Mouse (Mus musculus) neural tube, postnatal 0 days (tissue): Measurements from ENCODE around the gene Gcsam. TPM values are rescaled to one million over a fixed set of nuclear protein-coding genes. Genes with fewer than 3 reads are reported as not detected.

Experiments used
- polyA plus RNA-seq: library from polyadenylated mRNA; unstranded; fragments of >200 nt; fragmentation: Nextera tagmentation; extraction: Ambion mirVana; gene quantifications from 2 replicates; pipeline ENCODE4 v1.2.1, GENCODE M21; 2015

The Gcsam gene
- not detected in 2 replicates for polyA plus RNA-seq

DNA sequence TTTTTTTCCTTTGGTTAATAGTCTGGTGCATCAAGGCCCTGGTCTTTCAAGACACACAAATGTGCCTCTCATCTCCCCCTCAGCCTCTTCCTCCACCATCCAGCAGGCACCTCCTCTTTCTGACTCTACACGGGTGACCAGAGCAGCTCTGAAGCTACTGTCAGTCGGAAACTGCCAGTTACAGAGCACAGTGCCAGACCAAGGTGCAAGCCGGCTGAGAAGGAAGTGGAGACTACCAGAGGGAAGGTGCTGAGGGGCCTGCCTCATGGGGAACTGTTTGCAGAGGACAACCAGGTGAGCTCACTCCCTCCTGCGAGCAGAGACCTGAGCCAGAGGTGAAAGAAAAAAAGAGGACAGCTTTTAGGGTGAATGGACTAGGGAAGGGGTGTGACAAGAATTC lies at the start of gene Gcsam:
Gene Gcsam (plus strand): TSS at position 114 of the 400 bp plus-strand sequence.

DNA sequence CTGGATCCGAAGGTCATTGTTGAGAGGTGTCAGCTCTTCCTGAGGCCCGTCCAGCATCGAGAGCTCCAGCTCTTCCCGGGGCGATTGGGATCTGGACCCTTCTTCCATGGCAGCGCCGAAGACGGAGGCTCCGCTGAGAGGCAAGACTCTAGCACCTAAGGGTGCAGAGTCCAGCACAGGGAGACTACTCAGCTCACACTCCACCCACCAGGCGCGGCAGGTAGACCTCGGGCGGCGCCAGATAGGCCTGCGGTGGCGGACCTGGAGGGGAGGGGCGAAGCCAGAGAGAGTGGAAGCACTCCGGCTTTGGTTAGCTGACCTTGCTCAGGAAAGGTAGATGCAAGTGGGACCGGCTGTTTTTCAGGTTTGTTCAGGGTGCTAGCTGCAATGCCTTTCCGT lies 43.8 kb downstream of the Gcsam start, which contains the start of gene BC016579:
Gene BC016579 (minus strand): TSS at position 135 of the 399 bp plus-strand sequence.

Other genes starting within 250 kb of the Gcsam start
- gene Cd200, start 201.3 kb upstream of the Gcsam start, polyA plus RNA-seq, result 360 and 367 TPM in 2 replicates
- gene Gm609, start 117.4 kb upstream of the Gcsam start, polyA plus RNA-seq, result not detected in 2 replicates
- gene Gm17783, start 78.3 kb upstream of the Gcsam start, polyA plus RNA-seq, result not detected in 2 replicates
- gene Slc9c1, start 75.1 kb upstream of the Gcsam start, polyA plus RNA-seq, result not detected in 2 replicates
- 0.12 TPM in 1 of 2 replicates, not detected in the other for gene BC016579, start 43.7 kb downstream of the Gcsam start, polyA plus RNA-seq
- 0.57 and 0.70 TPM in 2 replicates for gene Tmprss7, start 83.3 kb downstream of the Gcsam start, polyA plus RNA-seq
- 357 and 402 TPM in 2 replicates for gene Tagln3, start 114.2 kb downstream of the Gcsam start, polyA plus RNA-seq
- 35.7 and 39.1 TPM in 2 replicates for gene Abhd10, start 132.6 kb downstream of the Gcsam start, polyA plus RNA-seq